Mouse (Mus musculus): ENCODE measurements at regions not wholly inside any gene's neighbourhood (a gene's known extent, or its start where the extent isn't known, plus 50 kb on each side); places are given as distances from the start of the nearest gene placed in this dataset.

DNA sequence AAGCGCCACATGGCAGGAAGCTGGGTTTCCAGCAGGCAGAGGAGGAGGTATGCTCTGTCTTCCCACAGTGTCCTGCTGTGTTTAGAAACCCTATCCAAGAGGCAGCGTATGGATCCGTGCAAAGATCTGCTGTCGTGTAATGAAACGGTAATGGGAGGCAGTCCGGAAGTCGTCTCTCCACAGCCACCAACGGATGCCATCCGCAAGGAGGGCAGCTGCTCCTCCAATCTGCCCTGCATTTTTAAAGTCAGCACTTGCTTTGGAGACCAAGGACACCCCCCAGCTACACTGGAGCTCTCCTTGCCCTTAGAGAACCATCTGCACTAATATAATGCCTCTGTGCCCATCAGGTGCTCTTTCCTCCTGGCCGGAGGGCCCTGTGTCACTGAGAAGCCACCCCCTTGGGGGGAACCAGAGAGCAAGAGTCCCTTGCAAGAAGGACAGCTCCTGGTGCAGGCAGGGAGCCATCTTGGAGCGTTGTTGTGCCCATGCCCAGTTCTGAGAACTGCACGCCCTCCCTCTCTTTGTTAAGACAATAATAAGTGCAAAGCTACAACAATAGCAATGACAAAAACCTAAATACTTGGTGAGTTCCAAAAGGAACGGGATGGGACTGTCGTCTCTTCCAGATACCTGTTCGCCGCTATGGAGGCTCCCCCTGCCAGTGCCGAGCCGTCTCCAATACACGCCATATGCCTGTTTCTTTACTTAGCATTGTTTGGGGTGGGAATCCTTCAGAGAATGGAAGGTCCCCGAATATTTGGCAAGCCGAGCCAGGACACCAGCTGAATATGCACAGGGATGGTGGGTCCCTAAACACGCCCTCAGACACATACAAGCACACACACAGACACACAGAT lies 384.4 kb downstream of the Zfp536 start:
- no peak for DNase-seq (ENCODE audit: low spot score in 2 of 2)

DNA sequence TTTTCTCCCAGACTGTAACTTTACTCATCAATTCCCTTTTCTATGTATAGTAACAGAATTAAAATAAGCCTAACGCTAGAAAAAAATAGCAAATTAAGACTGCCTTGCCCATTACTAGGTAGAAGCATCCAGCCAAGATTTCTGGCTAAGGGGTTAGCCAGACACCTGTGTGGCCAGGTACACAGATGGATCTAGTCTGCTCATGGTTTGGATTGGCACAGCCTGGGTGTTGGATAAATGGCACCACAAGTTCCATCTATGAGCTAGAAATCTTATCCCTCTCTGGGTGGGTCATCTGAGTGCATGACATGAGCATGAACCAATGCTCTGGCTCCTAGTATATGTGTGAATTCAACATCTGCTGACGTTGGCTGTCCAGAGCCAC lies 383.7 kb downstream of the Zfp536 start:
- no peak for DNase-seq (ENCODE audit: low spot score in 2 of 2)

DNA sequence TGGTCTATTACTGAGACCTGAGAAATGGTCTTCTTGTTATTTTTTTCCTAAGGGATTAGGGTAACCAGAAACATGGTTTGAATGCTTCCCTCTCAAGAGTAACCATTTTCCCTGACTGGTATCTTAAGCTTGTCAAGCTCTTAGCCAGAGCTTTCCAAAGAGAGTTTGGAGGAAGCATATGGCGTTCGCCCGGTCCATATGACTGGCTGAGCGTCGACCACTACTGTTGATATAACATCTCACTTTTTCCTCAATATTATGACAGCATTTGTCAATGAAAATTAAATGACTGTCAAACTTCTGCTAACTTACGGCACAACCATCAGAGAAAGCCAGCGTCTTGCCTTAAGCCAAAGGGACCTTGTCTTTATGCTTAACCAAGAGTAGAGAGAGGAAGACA lies 383.2 kb downstream of the Zfp536 start:
- DNase-seq (ENCODE audit: low spot score in 2 of 2): no peak

DNA sequence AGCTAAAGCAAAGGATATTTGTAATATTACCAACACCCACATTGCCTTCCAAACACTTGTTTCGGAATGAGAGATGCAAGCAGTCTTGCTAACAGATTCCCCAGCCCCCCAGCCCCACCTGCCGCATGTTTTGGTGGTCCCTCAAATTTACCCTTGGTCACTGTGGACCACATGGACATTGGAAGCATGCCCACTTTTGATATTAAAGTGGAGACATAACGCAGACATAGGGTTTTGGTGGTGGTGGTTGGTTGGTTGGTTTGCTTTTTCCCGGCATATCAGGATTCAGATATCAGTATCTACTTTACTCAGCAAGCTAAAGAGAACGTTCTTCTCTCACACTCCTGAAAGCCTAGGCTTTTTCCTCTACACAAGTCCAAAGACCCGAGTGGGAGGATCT lies 381.3 kb downstream of the Zfp536 start:
- DNase-seq (ENCODE audit: low spot score in 2 of 2): no peak

DNA sequence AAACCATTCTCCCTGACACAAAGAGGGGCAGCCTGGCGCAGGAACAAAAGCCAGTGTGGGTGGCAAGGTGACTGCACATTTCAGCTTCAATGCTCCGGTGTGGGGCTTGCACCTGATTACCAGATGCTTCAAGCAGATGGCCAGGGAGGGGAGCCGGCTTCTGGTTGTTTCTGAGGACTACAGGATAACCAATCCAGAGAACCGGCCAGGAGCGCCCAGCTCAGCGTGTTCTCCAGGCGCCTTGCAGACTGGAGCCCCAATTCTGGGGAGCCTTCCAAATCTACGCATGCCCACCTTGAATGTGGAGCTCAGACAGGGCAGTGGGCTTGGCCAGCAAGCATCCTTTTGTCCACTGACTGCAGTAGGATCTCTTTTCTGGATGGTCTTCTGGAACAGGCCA lies 380.8 kb downstream of the Zfp536 start:
- no peak for DNase-seq (ENCODE audit: low spot score in 2 of 2)

DNA sequence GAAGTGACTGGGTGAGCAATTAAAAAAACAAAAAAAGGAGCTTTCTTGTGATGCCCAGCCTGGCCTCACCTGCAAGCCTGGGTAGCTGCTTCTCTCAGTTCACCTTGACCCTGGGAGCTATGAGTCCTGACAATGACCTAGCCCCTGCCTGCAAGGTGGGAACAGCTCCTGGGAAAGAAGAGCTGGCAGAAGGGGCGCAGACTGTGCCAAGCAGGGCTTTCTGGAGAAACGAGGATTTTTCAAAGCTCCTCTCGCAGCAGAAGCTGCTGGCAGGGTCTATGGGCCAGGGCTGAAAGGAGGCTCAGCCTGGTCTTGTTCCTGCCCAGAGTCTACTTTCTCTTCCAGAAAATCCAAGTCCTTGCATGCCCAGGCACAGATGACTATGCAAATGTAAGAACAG lies 380.4 kb downstream of the Zfp536 start:
- DNase-seq (ENCODE audit: low spot score in 2 of 2): no peak

DNA sequence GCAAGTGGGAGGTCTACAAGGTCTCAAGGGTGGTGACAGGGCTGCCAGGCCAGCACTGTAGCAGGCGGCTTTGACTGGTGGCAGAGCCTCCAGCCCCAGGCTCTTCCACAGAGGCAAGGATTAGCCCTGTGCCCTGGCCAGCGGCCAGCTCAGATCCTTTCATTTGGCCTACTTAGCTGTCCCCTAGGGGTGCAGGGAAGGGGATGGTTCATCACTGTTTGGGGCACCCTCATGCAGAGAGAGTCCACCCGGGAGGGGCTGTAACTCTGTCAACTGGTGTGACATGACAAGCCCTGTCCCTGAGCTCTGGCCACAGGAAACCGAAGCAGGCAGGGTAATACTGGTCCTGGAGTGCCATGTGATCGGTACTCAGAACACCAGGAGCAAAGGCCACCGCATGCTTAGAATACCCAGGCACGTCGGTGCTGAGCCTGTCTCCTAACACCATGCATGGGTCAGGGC lies 378.4 kb downstream of the Zfp536 start:
- no peak for DNase-seq (ENCODE audit: low spot score in 2 of 2)

DNA sequence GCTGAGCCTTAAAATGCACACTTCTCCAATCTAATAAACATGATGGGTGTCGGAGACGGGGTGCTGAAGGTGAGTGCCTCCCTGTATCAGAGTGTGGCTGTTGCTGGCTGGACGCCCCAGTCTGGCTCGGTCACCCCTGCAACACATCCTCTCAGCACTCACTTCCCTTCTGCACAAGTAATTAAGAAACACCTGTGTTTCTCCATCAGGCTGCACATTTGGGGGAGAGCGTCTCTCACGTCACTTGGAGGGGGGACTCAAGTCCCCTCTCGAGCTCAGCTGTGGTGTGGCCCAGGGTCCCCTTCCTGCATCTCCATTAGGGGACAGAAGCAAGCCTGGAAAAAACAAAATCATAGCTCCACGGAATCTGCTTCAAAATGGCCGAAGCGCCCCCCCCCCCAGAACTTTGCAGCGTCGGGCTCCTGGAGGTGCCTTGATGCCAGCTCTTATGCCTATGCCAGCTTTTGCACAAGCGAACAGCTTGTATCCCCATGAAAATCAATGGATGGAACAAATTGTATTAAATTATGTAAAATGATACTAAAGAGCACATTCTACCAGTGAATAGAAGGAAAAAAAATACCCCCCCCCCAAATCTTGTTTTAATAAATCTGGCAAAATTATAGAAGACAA lies 377.4 kb downstream of the Zfp536 start:
- DNase-seq (ENCODE audit: low spot score in 2 of 2): no peak

DNA sequence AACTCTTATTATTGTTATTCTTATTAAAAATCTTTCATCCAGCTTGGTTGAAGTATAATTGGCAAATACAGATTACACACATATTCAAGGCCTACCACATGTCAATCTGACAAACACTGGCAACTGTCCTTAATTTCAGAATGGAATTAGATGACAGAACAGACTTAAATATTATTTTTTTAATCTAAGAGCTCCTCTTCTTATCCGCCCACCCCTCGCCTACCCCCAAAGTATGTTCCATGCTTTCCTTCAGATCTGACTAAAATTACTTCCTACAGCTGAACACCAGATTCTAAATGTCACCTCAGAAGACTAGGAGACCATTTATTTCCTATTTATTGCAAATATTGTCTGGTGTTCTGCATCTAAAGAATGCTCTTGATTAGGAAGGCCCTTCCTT lies 370.0 kb downstream of the Zfp536 start:
- no peak for DNase-seq (ENCODE audit: low spot score in 2 of 2)

DNA sequence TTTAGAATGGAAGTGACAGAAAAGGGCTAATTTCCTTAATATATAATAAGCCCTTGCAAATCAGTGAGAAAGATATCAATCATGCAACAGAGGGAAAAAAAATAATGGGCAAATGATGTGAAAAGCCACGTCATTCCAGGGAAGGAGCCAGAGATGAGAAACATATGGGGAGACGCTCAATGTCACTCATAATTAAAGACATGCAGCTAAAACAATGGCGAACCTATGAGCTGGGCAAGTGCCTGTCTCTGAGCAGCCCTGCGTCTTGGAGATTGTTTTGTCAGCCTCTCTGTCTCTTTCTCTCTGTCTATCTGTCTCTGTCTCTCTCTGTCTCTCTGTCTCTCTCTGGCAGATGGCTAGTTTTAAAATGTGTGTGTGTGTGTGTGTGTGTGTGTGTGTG lies 360.1 kb downstream of the Zfp536 start:
- no peak for DNase-seq (ENCODE audit: low spot score in 2 of 2)

DNA sequence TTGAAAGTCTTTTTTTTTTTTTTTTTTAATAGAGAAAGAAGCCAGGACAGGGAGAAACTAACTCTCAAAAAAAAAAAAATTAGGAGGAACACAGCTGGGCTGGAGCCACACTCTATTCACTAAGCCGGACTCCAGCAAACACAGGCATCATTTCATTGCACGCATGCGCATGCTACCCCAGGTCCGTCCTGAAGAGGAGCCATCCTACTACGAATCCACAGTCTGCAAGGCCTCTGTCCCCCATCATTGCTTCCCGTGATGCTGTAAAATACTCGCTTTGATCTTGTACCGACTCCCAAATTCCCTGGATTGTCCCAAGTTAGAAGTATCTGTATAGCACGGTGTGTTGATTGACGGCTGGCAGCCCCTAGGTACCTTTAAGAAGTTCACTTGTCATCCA lies 351.7 kb downstream of the Zfp536 start:
- DNase-seq (ENCODE audit: low spot score in 2 of 2): no peak

Data from frontal cortex, postnatal 25 days (tissue).